ENCODE assay signal across 8 mouse cellular contexts in genomic region chr4:111719296-111719695, GRCm38 (mm10). TPM values are rescaled to one million over a fixed set of nuclear protein-coding genes. Genes with fewer than 3 reads are reported as not detected.
DNase-seq lines count a peak whose midpoint lies in the region; ATAC-seq and TF ChIP-seq lines count a peak whose summit lies in the region.

No protein-coding gene starts in this region.

- no peaks in the 10 kb centered on the region for H3K27me3 ChIP-seq in testis, adult 2 months (ENCODE audit: control insufficient read depth, insufficient read depth, low read length)
- no peaks in the 10 kb centered on the region for H3K27me3 ChIP-seq in forebrain, embryonic 15.5 days
- H3K27me3 ChIP-seq in intestine, embryonic 16.5 days (replicated peaks; ENCODE audit: control insufficient read depth, insufficient read depth, low read length): no peaks in the 10 kb centered on the region
- no peaks in the 10 kb centered on the region for H3K27me3 ChIP-seq in midbrain, postnatal 0 days (ENCODE audit: insufficient read depth, low read length)

- no peak for ATAC-seq in forebrain, embryonic 15.5 days (replicated peaks)
- ATAC-seq in intestine, embryonic 16.5 days: no peak; the same call in 1 of the 2 replicates
- ATAC-seq in midbrain, postnatal 0 days (ENCODE audit: low FRiP score): no peak

- H3K4me3 ChIP-seq in testis, adult 2 months (ENCODE audit: control insufficient read depth, low read depth, low read length): peak overlapping the region; percentile 99; the same call in 1 of the 2 replicates
- peak overlapping the region; percentile 72 for H3K4me3 ChIP-seq in forebrain, embryonic 15.5 days
- H3K4me3 ChIP-seq in intestine, embryonic 16.5 days (ENCODE audit: low read length): peak overlapping the region; percentile 65
- peak overlapping the region; percentile 76 for H3K4me3 ChIP-seq in midbrain, postnatal 0 days (ENCODE audit: low read depth, low read length)

- no peak for DNase-seq in testis, postnatal 14 days (ENCODE audit: low spot score)
- DNase-seq in midbrain, postnatal 0 days (ENCODE audit: low spot score): no peak
- no peak for DNase-seq in adrenal gland, postnatal 25 days
- no peak for DNase-seq in embryo, embryonic 9.5 days (ENCODE audit: extremely low spot score)
- no peak for DNase-seq in frontal cortex, postnatal 14 days (ENCODE audit: low spot score in 2 of 2)

- H3K9ac ChIP-seq in forebrain, embryonic 15.5 days (replicated peaks): no peak overlapping the region
- no peak overlapping the region for H3K9ac ChIP-seq in intestine, embryonic 16.5 days (ENCODE audit: low read depth, low read length)
- H3K9ac ChIP-seq in midbrain, postnatal 0 days (replicated peaks; ENCODE audit: low read length, poor library complexity, severe bottlenecking): no peak overlapping the region

- peak overlapping the region; percentile 81 for H3K27ac ChIP-seq in testis, adult 2 months (ENCODE audit: control insufficient read depth, insufficient read depth, low read depth, low read length)
- no peak overlapping the region for H3K27ac ChIP-seq in forebrain, embryonic 15.5 days (replicated peaks)
- H3K27ac ChIP-seq in intestine, embryonic 16.5 days (ENCODE audit: low read length): 0 out of 2 replicates have a peak overlapping the region, but pooled peaks have one; percentile 13
- H3K27ac ChIP-seq in midbrain, postnatal 0 days (ENCODE audit: low read depth, low read length): no peak overlapping the region

- WGBS in forebrain, embryonic 15.5 days: 70% methylated on average over 4 of the region's 4 CpGs
- 70% methylated on average over 4 of the region's 4 CpGs for WGBS in intestine, embryonic 16.5 days
- 71% methylated on average over 4 of the region's 4 CpGs for WGBS in midbrain, postnatal 0 days

- TF ChIP-seq CTCF in testis, adult 2 months (IDR thresholded peaks at IDR 0.05; ENCODE audit: control insufficient read depth, insufficient read depth, insufficient replicate concordance, low read depth, low read length): no peak
- no peak for TF ChIP-seq CTCF in midbrain, postnatal 0 days (IDR thresholded peaks at IDR 0.05)

- H3K4me2 ChIP-seq in forebrain, embryonic 15.5 days (replicated peaks): peak overlapping the region; percentile 89
- H3K4me2 ChIP-seq in intestine, embryonic 16.5 days (ENCODE audit: low read depth, low read length): no peak overlapping the region
- H3K4me2 ChIP-seq in midbrain, postnatal 0 days (ENCODE audit: low read depth, low read length, poor library complexity, severe bottlenecking): peak overlapping the region; percentile 88

- no peaks in the 10 kb centered on the region for H3K9me3 ChIP-seq in forebrain, embryonic 15.5 days
- no peaks in the 10 kb centered on the region for H3K9me3 ChIP-seq in intestine, embryonic 16.5 days (ENCODE audit: control insufficient read depth, low read length)
- no peaks in the 10 kb centered on the region for H3K9me3 ChIP-seq in midbrain, postnatal 0 days (ENCODE audit: low read length)

- TF ChIP-seq POLR2A in testis, adult 2 months (IDR thresholded peaks at IDR 0.05; ENCODE audit: control insufficient read depth, low read depth, low read length): no peak

- no peaks in the 10 kb centered on the region for H3K36me3 ChIP-seq in testis, adult 2 months (ENCODE audit: control insufficient read depth, insufficient read depth, low read length)
- no peaks in the 10 kb centered on the region for H3K36me3 ChIP-seq in forebrain, embryonic 15.5 days
- no peaks in the 10 kb centered on the region for H3K36me3 ChIP-seq in intestine, embryonic 16.5 days (ENCODE audit: control insufficient read depth, insufficient read depth, low read length)
- no peaks in the 10 kb centered on the region for H3K36me3 ChIP-seq in midbrain, postnatal 0 days (ENCODE audit: insufficient read depth, low read length)

- peaks cover 5% of the 10 kb centered on the region for H3K4me1 ChIP-seq in testis, adult 2 months (ENCODE audit: control insufficient read depth, insufficient read depth, low read length)
- H3K4me1 ChIP-seq in forebrain, embryonic 15.5 days: peaks cover 13% of the 10 kb centered on the region
- peaks cover 4% of the 10 kb centered on the region for H3K4me1 ChIP-seq in intestine, embryonic 16.5 days (ENCODE audit: control insufficient read depth, insufficient read depth, low read length)
- no peaks in the 10 kb centered on the region for H3K4me1 ChIP-seq in midbrain, postnatal 0 days (ENCODE audit: insufficient read depth, low read length)

RNA-seq across cellular contexts. Expression of gene Spata6, which starts 0.5 kb away (rescaled TPM):
- 943 and 944 TPM in 2 replicates for polyA plus RNA-seq in testis, adult 2 months (2012; rRNA removed)
- polyA plus RNA-seq in forebrain, embryonic 15.5 days (2015; fragmentation: Nextera tagmentation; extraction: Ambion mirVana): 7.9 and 9.7 TPM in 2 replicates
- polyA plus RNA-seq in intestine, embryonic 16.5 days (2015; fragmentation: Nextera tagmentation; extraction: Ambion mirVana): 13.5 and 14.0 TPM in 2 replicates
- total RNA-seq in midbrain, postnatal 0 days (2014; rRNA removed): 14.4 and 20.9 TPM in 2 replicates
- polyA plus RNA-seq in midbrain, postnatal 0 days (2015; fragmentation: Nextera tagmentation; extraction: Ambion mirVana): 14.5 and 15.2 TPM in 2 replicates
- 12.6 and 14.9 TPM in 2 replicates for total RNA-seq in adrenal gland, postnatal 25 days (2021)

Comparison
In these comparisons a context has a peak if more than half of its experiments do, and no peak if none do; other contexts are left out.
1. H3K27ac ChIP-seq: peak in testis, adult 2 months (single experiment) and intestine, embryonic 16.5 days (single experiment); none in forebrain, embryonic 15.5 days (single experiment) and midbrain, postnatal 0 days (single experiment).
2. RNA of gene Spata6, which starts 0.5 kb away (polyA plus RNA-seq): 943 to 944 TPM in testis, adult 2 months; 14.5 to 15.2 TPM in midbrain, postnatal 0 days, 13.5 to 14.0 TPM in intestine, embryonic 16.5 days and 7.9 to 9.7 TPM in forebrain, embryonic 15.5 days; every median in the first group is over 10 times any median in the second.
3. Peak in every context shown above with its lines, with median percentiles within 50 percentile points of each other: H3K4me3 ChIP-seq.